Mouse (Mus musculus) liver, embryonic 16.5 days (tissue): Measurements from ENCODE around the gene Ackr4. TPM values are rescaled to one million over a fixed set of nuclear protein-coding genes. Genes with fewer than 3 reads are reported as not detected.

Experiments used
- ATAC-seq: fragments of 200-750 bp; cut with Nextera tagmentation; 2 replicates; pipeline ENCODE4 v1.8.0; 2017; ENCODE audit warnings: low read depth, mild to moderate bottlenecking, moderate number of reproducible peaks, moderate library complexity
- H3K27ac ChIP-seq: fragments of 300-500 bp; sonication (generic); 2 replicates; pipeline ENCODE4 v1.5.1; 2014; ENCODE audit warnings: mild to moderate bottlenecking, low read length
- H3K27me3 ChIP-seq: fragments of 300-500 bp; sonication (generic); 2 replicates; pipeline ENCODE4 v1.6.1; 2014; ENCODE audit warnings: low read depth, low read length, mixed read lengths; ENCODE audit not compliant: control insufficient read depth, insufficient read depth
- H3K36me3 ChIP-seq: fragments of 300-500 bp; sonication (generic); 2 replicates; pipeline ENCODE4 v1.6.1; 2014; ENCODE audit warnings: mild to moderate bottlenecking; ENCODE audit not compliant: control insufficient read depth, insufficient read depth
- H3K4me1 ChIP-seq: fragments of 300-500 bp; sonication (generic); 2 replicates; pipeline ENCODE4 v1.6.1; 2014; ENCODE audit warnings: low read depth, low read length, mixed read lengths; ENCODE audit not compliant: control insufficient read depth
- H3K4me2 ChIP-seq: fragments of 300-500 bp; sonication (generic); 2 replicates; pipeline ENCODE4 v1.6.1; 2014; ENCODE audit warnings: low read depth, low read length, mixed read lengths
- H3K4me3 ChIP-seq: fragments of 300-500 bp; sonication (generic); 2 replicates; pipeline ENCODE4 v1.5.1; 2014; ENCODE audit warnings: low read depth, mild to moderate bottlenecking, low read length
- H3K9ac ChIP-seq: fragments of 300-500 bp; sonication (generic); 2 replicates; pipeline ENCODE4 v1.6.1; 2014; ENCODE audit warnings: low read depth, low read length
- H3K9me3 ChIP-seq: fragments of 300-500 bp; sonication (generic); replicated peaks from 2 replicates; pipeline ENCODE4 v1.6.1; 2016; ENCODE audit warnings: low read length; ENCODE audit not compliant: control insufficient read depth
- WGBS: fragments of 180-500 bp; shearing (Covaris S2); extraction: QIAGEN DNeasy Blood & Tissue Kit; methylation state at CpG from one replicate; pipeline ENCODE4 v1.1.7; 2014; ENCODE audit not compliant: insufficient replicate concordance; 5-methylcytosine and 5-hydroxymethylcytosine counted together
- polyA plus RNA-seq: library from polyadenylated mRNA; unstranded; fragments of >200 nt; fragmentation: Nextera tagmentation; extraction: Ambion mirVana; gene quantifications from 2 replicates; pipeline ENCODE4 v1.2.1, GENCODE M21; 2015

Ackr4 gene
- polyA plus RNA-seq, 1 experiment from 2014 or later: 1.5 TPM

- no peaks in the 10 kb centered on the region for H3K4me1 ChIP-seq
- no peak overlapping the region for H3K4me2 ChIP-seq
- no peaks in the 10 kb centered on the region for H3K27me3 ChIP-seq
- no peaks in the 10 kb centered on the region for H3K9me3 ChIP-seq
- H3K27ac ChIP-seq: no peak overlapping the region
- WGBS: 44% methylated on average over 3 of the region's 3 CpGs
- H3K4me3 ChIP-seq: no peak overlapping the region
- H3K9ac ChIP-seq: no peak overlapping the region
- no peak for ATAC-seq
- H3K36me3 ChIP-seq: peaks cover 5% of the 10 kb centered on the region
These were observed 25.3 kb downstream of the Ackr4 start for GRCm38 (mm10) chr9:104101458-104101857.

DNA sequence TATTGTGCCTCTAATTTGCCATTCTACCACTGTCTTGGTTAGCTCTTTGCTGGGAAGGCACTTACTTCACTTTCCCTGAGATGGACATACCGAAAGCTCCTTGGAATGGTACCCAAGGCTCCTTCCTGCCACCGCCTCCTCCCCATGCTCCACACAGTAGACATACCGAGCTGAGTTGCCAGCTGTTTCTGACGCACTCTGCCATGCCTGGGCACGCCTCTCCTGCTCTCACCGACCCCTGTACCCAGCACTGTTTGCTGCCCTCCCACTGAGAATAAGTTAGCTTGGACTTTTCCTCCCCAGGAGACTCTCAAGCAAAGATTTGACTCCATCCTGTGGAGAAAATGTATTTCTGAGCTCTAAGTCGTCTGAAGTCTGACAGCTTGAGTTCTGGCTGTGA, 25.9 kb downstream of the Ackr4 start:
- no peak overlapping the region for H3K4me3 ChIP-seq
- no peaks in the 10 kb centered on the region for H3K27me3 ChIP-seq
- ATAC-seq: no peak
- no peaks in the 10 kb centered on the region for H3K9me3 ChIP-seq
- WGBS: 58% methylated on average over 7 of the region's 7 CpGs
- H3K27ac ChIP-seq: no peak overlapping the region
- H3K4me2 ChIP-seq: no peak overlapping the region
- H3K36me3 ChIP-seq: peaks cover 5% of the 10 kb centered on the region
- no peak overlapping the region for H3K9ac ChIP-seq
- H3K4me1 ChIP-seq: no peaks in the 10 kb centered on the region

- ATAC-seq: no peak
- peaks cover 5% of the 10 kb centered on the region for H3K36me3 ChIP-seq
- WGBS: 84% methylated on average over 11 of the region's 11 CpGs
These were observed 27.7 kb downstream of the Ackr4 start for GRCm38 (mm10) chr9:104099060-104099459.

DNA sequence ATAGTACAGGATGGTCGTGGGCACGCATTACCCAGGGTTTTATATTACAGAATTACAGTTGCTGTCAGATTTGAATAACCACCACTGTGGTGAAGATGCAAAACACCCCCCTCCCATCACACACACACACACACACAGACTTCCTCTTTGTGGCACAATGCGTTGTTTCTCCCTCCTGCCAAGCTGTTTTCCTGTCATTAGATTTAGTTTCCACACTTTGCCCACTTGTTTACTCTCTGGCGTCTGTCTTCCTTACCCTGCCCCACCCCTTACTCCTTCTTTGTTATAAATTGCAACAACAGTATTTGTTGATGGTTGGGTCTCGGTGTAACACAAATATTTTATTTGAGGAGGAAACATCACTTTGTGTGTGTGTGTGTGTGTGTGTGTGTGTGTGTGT, 28.5 kb downstream of the Ackr4 start:
- Histone ChIP-seq H3K4me1 (no peaks in the 10 kb centered on the region), H3K27ac (no peak overlapping the region), H3K4me2 (no peak overlapping the region), H3K27me3 (no peaks in the 10 kb centered on the region), H3K4me3 (no peak overlapping the region), H3K36me3 (peaks cover 5% of the 10 kb centered on the region), H3K9ac (no peak overlapping the region), H3K9me3 (no peaks in the 10 kb centered on the region)
- 20% methylated on average over 5 of the region's 5 CpGs for WGBS
- ATAC-seq: no peak

More at GRCm38 (mm10) chr9:104099060-104099459, 27.7 kb downstream of the Ackr4 start:
- Histone ChIP-seq H3K9ac (no peak overlapping the region), H3K4me3 (no peak overlapping the region), H3K4me1 (no peaks in the 10 kb centered on the region), H3K9me3 (no peaks in the 10 kb centered on the region), H3K27me3 (no peaks in the 10 kb centered on the region), H3K27ac (no peak overlapping the region), H3K4me2 (no peak overlapping the region)

GRCm38 (mm10) chr9:104092945-104093344, 33.8 kb downstream of the Ackr4 start:
- no peak for ATAC-seq
- Histone ChIP-seq H3K4me2 (no peak overlapping the region), H3K27ac (no peak overlapping the region), H3K27me3 (no peaks in the 10 kb centered on the region), H3K9me3 (no peaks in the 10 kb centered on the region), H3K9ac (no peak overlapping the region), H3K4me3 (no peak overlapping the region), H3K4me1 (no peaks in the 10 kb centered on the region), H3K36me3 (no peaks in the 10 kb centered on the region)
- 84% methylated on average over 5 of the region's 5 CpGs for WGBS

DNA sequence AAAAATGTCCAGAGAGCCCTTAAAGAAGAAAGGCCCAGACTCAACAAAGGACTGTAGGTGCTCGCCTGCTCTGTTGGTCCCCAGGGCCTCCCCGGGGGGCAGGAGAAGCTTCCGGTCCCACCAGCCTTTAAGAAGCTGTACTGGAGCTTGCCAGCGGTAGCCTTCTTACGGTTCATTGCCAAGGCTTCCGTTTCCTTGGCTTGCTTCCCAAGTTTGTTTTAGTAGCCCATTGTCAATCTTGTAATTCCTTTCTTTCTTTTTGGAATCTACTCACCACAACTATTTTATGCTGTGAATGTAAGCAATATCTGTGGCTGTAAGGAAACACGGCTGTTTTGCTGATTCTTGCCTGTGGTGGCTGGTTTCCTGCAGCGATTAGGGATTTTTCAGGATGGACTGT, 38.2 kb downstream of the Ackr4 start:
- H3K9me3 ChIP-seq: no peaks in the 10 kb centered on the region
- no peaks in the 10 kb centered on the region for H3K36me3 ChIP-seq
- no peak overlapping the region for H3K4me2 ChIP-seq
- no peaks in the 10 kb centered on the region for H3K27me3 ChIP-seq
- H3K4me1 ChIP-seq: no peaks in the 10 kb centered on the region
- no peak overlapping the region for H3K27ac ChIP-seq
- H3K9ac ChIP-seq: no peak overlapping the region
- WGBS: 58% methylated on average over 8 of the region's 8 CpGs
- no peak overlapping the region for H3K4me3 ChIP-seq
- no peak for ATAC-seq

GRCm38 (mm10) chr9:104085730-104086429, 40.9 kb downstream of the Ackr4 start:
- Histone ChIP-seq H3K27me3 (no peaks in the 10 kb centered on the region), H3K27ac (no peak overlapping the region), H3K4me2 (no peak overlapping the region), H3K9me3 (no peaks in the 10 kb centered on the region), H3K36me3 (no peaks in the 10 kb centered on the region), H3K4me1 (no peaks in the 10 kb centered on the region), H3K9ac (no peak overlapping the region), H3K4me3 (no peak overlapping the region)
- WGBS: 56% methylated on average over 4 of the region's 4 CpGs
- no peak for ATAC-seq

GRCm38 (mm10) chr9:104080038-104080437, 46.7 kb downstream of the Ackr4 start:
- WGBS: 56% methylated on average over 3 of the region's 3 CpGs
- Histone ChIP-seq H3K4me1 (no peaks in the 10 kb centered on the region), H3K4me2 (no peak overlapping the region)

DNA sequence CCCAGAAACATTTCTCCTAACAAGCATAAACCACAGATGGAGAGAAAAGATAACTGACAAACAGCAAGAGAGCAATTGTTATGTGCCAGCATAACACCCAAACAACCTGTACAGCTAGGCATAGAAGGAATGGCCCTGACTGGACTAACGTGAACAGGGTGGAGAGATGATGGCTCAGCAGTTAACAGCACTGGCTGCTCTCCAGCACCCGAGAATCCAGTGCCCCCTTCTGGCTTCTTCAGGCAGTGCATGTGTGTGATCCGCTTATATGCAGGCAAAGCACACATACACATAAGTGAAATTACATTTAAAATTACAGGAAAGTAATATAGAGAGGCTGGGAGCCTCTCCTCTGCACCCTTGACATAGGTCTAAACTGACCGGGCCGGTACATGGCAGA, 47.4 kb downstream of the Ackr4 start:
- H3K27me3 ChIP-seq: no peaks in the 10 kb centered on the region
- H3K4me1 ChIP-seq: no peaks in the 10 kb centered on the region; the same call in 1 of the 2 replicates
- H3K9ac ChIP-seq: no peak overlapping the region
- ATAC-seq: peak; percentile 41; the same call in 1 of the 2 replicates
- no peaks in the 10 kb centered on the region for H3K9me3 ChIP-seq
- H3K4me3 ChIP-seq: no peak overlapping the region
- 31% methylated on average over 5 of the region's 5 CpGs for WGBS
- H3K27ac ChIP-seq: no peak overlapping the region
- H3K36me3 ChIP-seq: no peaks in the 10 kb centered on the region
- H3K4me2 ChIP-seq: no peak overlapping the region

More at GRCm38 (mm10) chr9:104080038-104080437, 46.7 kb downstream of the Ackr4 start:
- Histone ChIP-seq H3K9me3 (no peaks in the 10 kb centered on the region), H3K4me3 (no peak overlapping the region), H3K9ac (no peak overlapping the region), H3K27ac (no peak overlapping the region), H3K36me3 (no peaks in the 10 kb centered on the region), H3K27me3 (no peaks in the 10 kb centered on the region)
- no peak for ATAC-seq
